Mouse (Mus musculus) neural tube, embryonic 11.5 days (tissue): ENCODE measurements around the gene Gm20696. TPM values are rescaled to one million over a fixed set of nuclear protein-coding genes. Genes with fewer than 3 reads are reported as not detected.
A peak's percentile ranks its signal among the peaks of the same experiment; 100 is the strongest.

ENCODE experiments used
- ATAC-seq: fragments of 200-750 bp; cut with Nextera tagmentation; 2 replicates; pipeline ENCODE4 v1.8.0; 2017; ENCODE audit warnings: moderate number of reproducible peaks, mild to moderate bottlenecking, moderate TSS enrichment, moderate library complexity; ENCODE audit not compliant: insufficient read depth, low FRiP score, low TSS enrichment
- DNase-seq: peaks from one replicate; pipeline ENCODE4 v3.0.0-alpha.2; 2015; ENCODE audit warnings: low spot score
- H3K27ac ChIP-seq: fragments of 300-500 bp; sonication (generic); 2 replicates; pipeline ENCODE4 v1.5.1; 2014; ENCODE audit warnings: low read depth, mild to moderate bottlenecking, low read length
- H3K27me3 ChIP-seq: fragments of 300-500 bp; sonication (generic); 2 replicates; pipeline ENCODE4 v1.6.1; 2014; ENCODE audit warnings: mild to moderate bottlenecking, low read length, mixed read lengths; ENCODE audit not compliant: control insufficient read depth, insufficient read depth
- H3K36me3 ChIP-seq: fragments of 300-500 bp; sonication (generic); 2 replicates; pipeline ENCODE4 v1.6.1; 2014; ENCODE audit warnings: mild to moderate bottlenecking, low read length, moderate library complexity, mixed read lengths; ENCODE audit not compliant: control insufficient read depth, insufficient read depth
- H3K4me1 ChIP-seq: fragments of 300-500 bp; sonication (generic); 2 replicates; pipeline ENCODE4 v1.6.1; 2014; ENCODE audit warnings: low read length, mixed read lengths; ENCODE audit not compliant: control insufficient read depth, insufficient read depth
- H3K4me2 ChIP-seq: fragments of 300-500 bp; sonication (generic); 2 replicates; pipeline ENCODE4 v1.6.1; 2014; ENCODE audit warnings: low read depth, mild to moderate bottlenecking, moderate library complexity
- H3K4me3 ChIP-seq: fragments of 300-500 bp; sonication (generic); 2 replicates; pipeline ENCODE4 v1.5.1; 2014; ENCODE audit warnings: low read depth, low read length
- H3K9ac ChIP-seq: fragments of 300-500 bp; sonication (generic); 2 replicates; pipeline ENCODE4 v1.6.1; 2014; ENCODE audit warnings: mild to moderate bottlenecking, low read length
- H3K9me3 ChIP-seq: fragments of 300-500 bp; sonication (generic); 2 replicates; pipeline ENCODE4 v1.6.1; 2016; ENCODE audit warnings: low read length; ENCODE audit not compliant: control insufficient read depth
- WGBS: fragments of 180-500 bp; shearing (Covaris S2); extraction: QIAGEN DNeasy Blood & Tissue Kit; methylation state at CpG from one replicate; pipeline ENCODE4 v1.1.7; 2014; 5-methylcytosine and 5-hydroxymethylcytosine counted together
- polyA plus RNA-seq: library from polyadenylated mRNA; unstranded; fragments of >200 nt; fragmentation: Nextera tagmentation; extraction: Ambion mirVana; gene quantifications from 2 replicates; pipeline ENCODE4 v1.2.1, GENCODE M21; 2014

The Gm20696 gene
- polyA plus RNA-seq, 1 experiment from 2014 or later, result 2.5 TPM

- no peaks in the 10 kb centered on the region for H3K36me3 ChIP-seq
- H3K9me3 ChIP-seq, result no peaks in the 10 kb centered on the region
- no peaks in the 10 kb centered on the region for H3K27me3 ChIP-seq
- ATAC-seq, result no peak
- WGBS, result 85% methylated on average over 9 of the region's 9 CpGs
- H3K4me2 ChIP-seq, result no peak overlapping the region
- H3K4me1 ChIP-seq, result 0 out of 2 replicates have a peak, but pooled peaks cover 6% of the 10 kb centered on the region
- H3K9ac ChIP-seq, result no peak overlapping the region
- DNase-seq, result no peak
- no peak overlapping the region for H3K27ac ChIP-seq
- H3K4me3 ChIP-seq, result no peak overlapping the region
Observed at GRCm38 (mm10) chr6:99475040-99475439, 191.6 kb downstream of the Gm20696 start.

GRCm38 (mm10) chr6:99470906-99471305 is 195.7 kb downstream of the Gm20696 start:
- H3K9me3 ChIP-seq, result no peaks in the 10 kb centered on the region
- no peak overlapping the region for H3K4me3 ChIP-seq
- H3K4me1 ChIP-seq, result peaks cover 19% of the 10 kb centered on the region
- 85% methylated on average over 5 of the region's 5 CpGs for WGBS
- ATAC-seq (no peak), DNase-seq (no peak)
- H3K27ac ChIP-seq, result no peak overlapping the region
- H3K36me3 ChIP-seq, result no peaks in the 10 kb centered on the region
- no peaks in the 10 kb centered on the region for H3K27me3 ChIP-seq
- H3K4me2 ChIP-seq, result no peak overlapping the region
- H3K9ac ChIP-seq, result no peak overlapping the region

GRCm38 (mm10) chr6:99469134-99469834 is 197.3 kb downstream of the Gm20696 start:
- ATAC-seq (no peak), DNase-seq (no peak)
- H3K4me1 ChIP-seq, result peaks cover 19% of the 10 kb centered on the region

GRCm38 (mm10) chr6:99467831-99468230 is 198.8 kb downstream of the Gm20696 start:
- Histone ChIP-seq H3K27me3 (no peaks in the 10 kb centered on the region), H3K4me1 (peaks cover 19% of the 10 kb centered on the region), H3K4me3 (no peak overlapping the region), H3K36me3 (no peaks in the 10 kb centered on the region), H3K4me2 (no peak overlapping the region), H3K9ac (no peak overlapping the region), H3K9me3 (no peaks in the 10 kb centered on the region), H3K27ac (no peak overlapping the region)
- DNase-seq, result no peak
- 0 out of 2 replicates have a peak, but pooled peaks have one; percentile 38 for ATAC-seq
- 54% methylated on average over 3 of the region's 3 CpGs for WGBS

More at GRCm38 (mm10) chr6:99469134-99469834, 197.3 kb downstream of the Gm20696 start:
- H3K27ac ChIP-seq, result no peak overlapping the region
- no peak overlapping the region for H3K4me3 ChIP-seq
- H3K9ac ChIP-seq, result no peak overlapping the region
- no peak overlapping the region for H3K4me2 ChIP-seq
- H3K27me3 ChIP-seq, result no peaks in the 10 kb centered on the region
- H3K36me3 ChIP-seq, result no peaks in the 10 kb centered on the region
- no peaks in the 10 kb centered on the region for H3K9me3 ChIP-seq
- WGBS, result 59% methylated on average over 12 of the region's 12 CpGs

- H3K27me3 ChIP-seq, result no peaks in the 10 kb centered on the region
- no peak overlapping the region for H3K4me3 ChIP-seq
- no peak for ATAC-seq
- no peaks in the 10 kb centered on the region for H3K36me3 ChIP-seq
- 16% methylated on average over 8 of the region's 8 CpGs for WGBS
- no peak overlapping the region for H3K27ac ChIP-seq
- no peak overlapping the region for H3K4me2 ChIP-seq
- H3K9ac ChIP-seq, result no peak overlapping the region
- H3K4me1 ChIP-seq, result peaks cover 19% of the 10 kb centered on the region
- DNase-seq, result peak; percentile 49
- H3K9me3 ChIP-seq, result no peaks in the 10 kb centered on the region
Observed at GRCm38 (mm10) chr6:99467109-99467508, 199.5 kb downstream of the Gm20696 start.

GRCm38 (mm10) chr6:99466354-99466753 is 200.2 kb downstream of the Gm20696 start:
- Histone ChIP-seq H3K9me3 (no peaks in the 10 kb centered on the region), H3K36me3 (no peaks in the 10 kb centered on the region), H3K4me3 (no peak overlapping the region), H3K27me3 (no peaks in the 10 kb centered on the region), H3K27ac (no peak overlapping the region), H3K9ac (no peak overlapping the region), H3K4me2 (no peak overlapping the region), H3K4me1 (peaks cover 19% of the 10 kb centered on the region)
- ATAC-seq, result no peak
- DNase-seq, result no peak
- 82% methylated on average over 8 of the region's 8 CpGs for WGBS

GRCm38 (mm10) chr6:99464449-99464848 is 202.1 kb downstream of the Gm20696 start:
- 91% methylated on average over 4 of the region's 4 CpGs for WGBS
- Histone ChIP-seq H3K4me1 (peaks cover 9% of the 10 kb centered on the region), H3K36me3 (no peaks in the 10 kb centered on the region), H3K4me2 (no peak overlapping the region), H3K9me3 (no peaks in the 10 kb centered on the region), H3K4me3 (no peak overlapping the region), H3K27ac (no peak overlapping the region), H3K27me3 (no peaks in the 10 kb centered on the region), H3K9ac (no peak overlapping the region)
- DNase-seq, result no peak
- ATAC-seq, result no peak

GRCm38 (mm10) chr6:99463906-99464305 is 202.7 kb downstream of the Gm20696 start:
- Histone ChIP-seq H3K4me2 (no peak overlapping the region), H3K9ac (no peak overlapping the region), H3K4me1 (peaks cover 4% of the 10 kb centered on the region; the same call in 1 of the 2 replicates), H3K36me3 (no peaks in the 10 kb centered on the region), H3K27me3 (no peaks in the 10 kb centered on the region), H3K4me3 (no peak overlapping the region), H3K9me3 (no peaks in the 10 kb centered on the region), H3K27ac (no peak overlapping the region)
- DNase-seq, result no peak
- 86% methylated on average over 7 of the region's 7 CpGs for WGBS
- no peak for ATAC-seq

- H3K4me3 ChIP-seq, result no peak overlapping the region
- no peaks in the 10 kb centered on the region for H3K36me3 ChIP-seq
- no peak for DNase-seq
- no peak overlapping the region for H3K4me2 ChIP-seq
- H3K9me3 ChIP-seq, result no peaks in the 10 kb centered on the region
- no peak overlapping the region for H3K27ac ChIP-seq
- ATAC-seq, result no peak
- no peaks in the 10 kb centered on the region for H3K27me3 ChIP-seq
- no peaks in the 10 kb centered on the region for H3K4me1 ChIP-seq
- H3K9ac ChIP-seq, result no peak overlapping the region
- WGBS, result 89% methylated on average over 4 of the region's 4 CpGs
Observed at GRCm38 (mm10) chr6:99458775-99459174, 207.8 kb downstream of the Gm20696 start.
